Comparison of ENCODE assay signal across 8 mouse cellular contexts in the genomic region with DNA sequence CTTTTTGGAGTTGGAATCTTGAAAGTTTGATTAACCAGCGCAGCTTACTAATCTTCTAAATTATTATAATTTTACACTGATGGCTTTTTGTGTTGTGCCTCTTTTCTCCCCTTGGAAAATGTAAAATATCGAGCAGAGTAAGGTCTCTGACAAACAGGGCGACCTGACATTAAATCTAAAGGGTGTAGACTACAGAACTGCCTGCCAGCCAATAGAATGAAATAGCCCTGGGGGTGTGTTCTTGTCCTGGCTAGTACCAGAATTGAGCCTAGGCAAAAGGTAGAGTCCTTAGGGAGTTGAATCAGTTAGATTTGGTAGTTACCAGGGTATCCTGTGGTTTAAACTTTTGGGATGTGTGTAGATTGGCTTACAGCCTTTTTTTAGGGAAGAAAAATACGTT. TPM values are rescaled to one million over a fixed set of nuclear protein-coding genes. Genes with fewer than 3 reads are reported as not detected.
DNase-seq lines count a peak whose midpoint lies in the region; ATAC-seq and TF ChIP-seq lines count a peak whose summit lies in the region.

No protein-coding gene starts in this region.

- 2% methylated on average over 4 of the region's 4 CpGs for WGBS in liver, adult 2 months
- WGBS in heart, embryonic 15.5 days: 3% methylated on average over 4 of the region's 4 CpGs
- 2% methylated on average over 4 of the region's 4 CpGs for WGBS in limb, embryonic 13.5 days
- 1% methylated on average over 4 of the region's 4 CpGs for WGBS in small intestine, adult 2 months

- peak overlapping the region; percentile 99 for H3K4me3 ChIP-seq in liver, adult 2 months (ENCODE audit: insufficient read depth, low read depth, low read length)
- peak overlapping the region; percentile 95 for H3K4me3 ChIP-seq in heart, embryonic 15.5 days
- peak overlapping the region; percentile 95 for H3K4me3 ChIP-seq in limb, embryonic 13.5 days
- H3K4me3 ChIP-seq in small intestine, adult 2 months (ENCODE audit: low read depth, low read length): peak overlapping the region; percentile 95

- peaks cover 16% of the 10 kb centered on the region for H3K36me3 ChIP-seq in liver, adult 2 months (ENCODE audit: control insufficient read depth, insufficient read depth, low read length)
- no peaks in the 10 kb centered on the region for H3K36me3 ChIP-seq in heart, embryonic 15.5 days
- H3K36me3 ChIP-seq in limb, embryonic 13.5 days: peaks cover 4% of the 10 kb centered on the region; the same call in 1 of the 2 replicates
- H3K36me3 ChIP-seq in small intestine, adult 2 months (ENCODE audit: control insufficient read depth, insufficient read depth, low read length): peaks cover 8% of the 10 kb centered on the region

- no peaks in the 10 kb centered on the region for H3K27me3 ChIP-seq in liver, adult 2 months (ENCODE audit: control insufficient read depth, insufficient read depth, low read length)
- H3K27me3 ChIP-seq in heart, embryonic 15.5 days: no peaks in the 10 kb centered on the region
- H3K27me3 ChIP-seq in limb, embryonic 13.5 days: no peaks in the 10 kb centered on the region
- H3K27me3 ChIP-seq in small intestine, adult 2 months (ENCODE audit: control insufficient read depth, insufficient read depth, low read length): no peaks in the 10 kb centered on the region

- peak overlapping the region; percentile 86 for H3K4me2 ChIP-seq in heart, embryonic 15.5 days
- peak overlapping the region; percentile 78 for H3K4me2 ChIP-seq in limb, embryonic 13.5 days (replicated peaks)

- peak overlapping the region; percentile 100 for H3K9ac ChIP-seq in liver, adult 2 months (ENCODE audit: low read depth, low read length)
- H3K9ac ChIP-seq in heart, embryonic 15.5 days: peak overlapping the region; percentile 95
- H3K9ac ChIP-seq in limb, embryonic 13.5 days: peak overlapping the region; percentile 98

- H3K27ac ChIP-seq in liver, adult 2 months (replicated peaks; ENCODE audit: insufficient read depth, low read depth, low read length): peak overlapping the region; percentile 98
- H3K27ac ChIP-seq in heart, embryonic 15.5 days: peak overlapping the region; percentile 96
- H3K27ac ChIP-seq in limb, embryonic 13.5 days: no peak overlapping the region
- peak overlapping the region; percentile 91 for H3K27ac ChIP-seq in small intestine, adult 2 months (ENCODE audit: insufficient read depth, low read depth, low read length)

- TF ChIP-seq POLR2A in liver, adult 2 months (IDR thresholded peaks at IDR 0.05; ENCODE audit: extremely low read depth, insufficient read depth, low read length): no peak
- TF ChIP-seq POLR2A in brain, embryonic 14.5 days (IDR thresholded peaks at IDR 0.05; ENCODE audit: borderline replicate concordance, extremely low read depth, insufficient read depth, insufficient read length, poor library complexity, severe bottlenecking): no peak
- TF ChIP-seq POLR2A in small intestine, adult 2 months (IDR thresholded peaks at IDR 0.05; ENCODE audit: low read depth, low read length): no peak

- ATAC-seq in heart, embryonic 15.5 days (replicated peaks; ENCODE audit: insufficient number of reproducible peaks, insufficient read depth, low FRiP score, low read depth): no peak
- no peak for ATAC-seq in limb, embryonic 13.5 days (ENCODE audit: low FRiP score, low read depth)

- H3K9me3 ChIP-seq in heart, embryonic 15.5 days (replicated peaks): no peaks in the 10 kb centered on the region
- no peaks in the 10 kb centered on the region for H3K9me3 ChIP-seq in limb, embryonic 13.5 days

- TF ChIP-seq CTCF in liver, adult 2 months (IDR thresholded peaks at IDR 0.05; ENCODE audit: low read depth, low read length): no peak
- no peak for TF ChIP-seq CTCF in brain, embryonic 14.5 days (IDR thresholded peaks at IDR 0.05; ENCODE audit: borderline replicate concordance, extremely low read depth, insufficient read depth, insufficient read length)
- no peak for TF ChIP-seq CTCF in small intestine, adult 2 months (IDR thresholded peaks at IDR 0.05; ENCODE audit: extremely low read depth, insufficient read length, insufficient replicate concordance, low read depth, low read length)

- H3K79me2 ChIP-seq in liver, adult 2 months (ENCODE audit: control insufficient read depth, insufficient read depth, low read length): peaks cover 17% of the 10 kb centered on the region

- DNase-seq in liver, adult 2 months (ENCODE audit: extremely low read depth, low read depth, low spot score): peak; percentile 85
- no peak for DNase-seq in liver
- DNase-seq in brain, embryonic 14.5 days (ENCODE audit: low read depth): peak; percentile 59
- no peak for DNase-seq in urinary bladder, postnatal 36 days (ENCODE audit: low spot score in 2 of 2)
- DNase-seq in spleen, postnatal 14 days (ENCODE audit: low spot score in 2 of 2): no peak

- peaks cover 8% of the 10 kb centered on the region for H3K4me1 ChIP-seq in liver, adult 2 months (ENCODE audit: control insufficient read depth, insufficient read depth, low read length)
- peaks cover 19% of the 10 kb centered on the region for H3K4me1 ChIP-seq in heart, embryonic 15.5 days (replicated peaks)
- H3K4me1 ChIP-seq in limb, embryonic 13.5 days: peaks cover 25% of the 10 kb centered on the region
- H3K4me1 ChIP-seq in small intestine, adult 2 months (ENCODE audit: control insufficient read depth, insufficient read depth, insufficient read length, low read length): peaks cover 4% of the 10 kb centered on the region; the same call in 1 of the 2 replicates

RNA-seq across cellular contexts. Expression of gene Glud1, which starts 1.2 kb away (rescaled TPM):
- 691 and 755 TPM in 2 replicates for total RNA-seq in liver, adult 2 months (2014; rRNA removed)
- polyA plus RNA-seq in liver, adult 2 months (2012; rRNA removed): 633 and 710 TPM in 2 replicates
- 78.7 and 99.3 TPM in 2 replicates for polyA plus RNA-seq in brain, embryonic 14.5 days (2012; rRNA removed)
- 55.9 and 60.3 TPM in 2 replicates for polyA plus RNA-seq in heart, embryonic 15.5 days (2015; fragmentation: Nextera tagmentation; extraction: Ambion mirVana)
- 77.7 and 78.8 TPM in 2 replicates for polyA plus RNA-seq in limb, embryonic 13.5 days (2015; fragmentation: Nextera tagmentation; extraction: Ambion mirVana)
- polyA plus RNA-seq in small intestine, adult 2 months (2012; rRNA removed): 33.8 and 223 TPM in 2 replicates

RNA-seq across cellular contexts. Expression of gene Shld2, which starts 1.4 kb away (rescaled TPM):
- total RNA-seq in liver, adult 2 months (2014; rRNA removed): 25.4 and 36.4 TPM in 2 replicates
- polyA plus RNA-seq in liver, adult 2 months (2012; rRNA removed): 9.2 and 12.2 TPM in 2 replicates
- polyA plus RNA-seq in brain, embryonic 14.5 days (2012; rRNA removed): 4.0 and 4.2 TPM in 2 replicates
- polyA plus RNA-seq in heart, embryonic 15.5 days (2015; fragmentation: Nextera tagmentation; extraction: Ambion mirVana): 8.0 and 8.6 TPM in 2 replicates
- polyA plus RNA-seq in limb, embryonic 13.5 days (2015; fragmentation: Nextera tagmentation; extraction: Ambion mirVana): 13.9 and 14.4 TPM in 2 replicates
- 0.19 and 0.79 TPM in 2 replicates for polyA plus RNA-seq in small intestine, adult 2 months (2012; rRNA removed)

RNA-seq across cellular contexts. Expression of gene Fam25c, which starts 43.5 kb away (rescaled TPM):
- total RNA-seq in liver, adult 2 months (2014; rRNA removed): 56.3 and 66.7 TPM in 2 replicates
- 74.3 and 146 TPM in 2 replicates for polyA plus RNA-seq in liver, adult 2 months (2012; rRNA removed)
- 0.85 TPM in 1 of 2 replicates, not detected in the other for polyA plus RNA-seq in brain, embryonic 14.5 days (2012; rRNA removed)
- polyA plus RNA-seq in heart, embryonic 15.5 days (2015; fragmentation: Nextera tagmentation; extraction: Ambion mirVana): not detected in 2 replicates
- polyA plus RNA-seq in limb, embryonic 13.5 days (2015; fragmentation: Nextera tagmentation; extraction: Ambion mirVana): 1.6 and 2.8 TPM in 2 replicates
- not detected in 2 replicates for polyA plus RNA-seq in small intestine, adult 2 months (2012; rRNA removed)

Comparison
In these comparisons a context has a peak if more than half of its experiments do, and no peak if none do; other contexts are left out.
1. DNase-seq: peak in liver, adult 2 months (single experiment) and brain, embryonic 14.5 days (single experiment); none in liver (single experiment), urinary bladder, postnatal 36 days (0 of 2) and spleen, postnatal 14 days (0 of 2).
2. RNA of gene Fam25c, which starts 43.5 kb away (polyA plus RNA-seq): 74.3 to 146 TPM in liver, adult 2 months; 1.6 to 2.8 TPM in limb, embryonic 13.5 days, not detected in heart, embryonic 15.5 days, 0.85 TPM in brain, embryonic 14.5 days and not detected in small intestine, adult 2 months; every median in the first group is over 10 times any median in the second.
3. Peak in every context shown above with its lines, with median percentiles within 50 percentile points of each other: H3K4me3 ChIP-seq and H3K9ac ChIP-seq.